Mouse (Mus musculus): Measurements from ENCODE around the gene Svop.

Svop gene

DNA sequence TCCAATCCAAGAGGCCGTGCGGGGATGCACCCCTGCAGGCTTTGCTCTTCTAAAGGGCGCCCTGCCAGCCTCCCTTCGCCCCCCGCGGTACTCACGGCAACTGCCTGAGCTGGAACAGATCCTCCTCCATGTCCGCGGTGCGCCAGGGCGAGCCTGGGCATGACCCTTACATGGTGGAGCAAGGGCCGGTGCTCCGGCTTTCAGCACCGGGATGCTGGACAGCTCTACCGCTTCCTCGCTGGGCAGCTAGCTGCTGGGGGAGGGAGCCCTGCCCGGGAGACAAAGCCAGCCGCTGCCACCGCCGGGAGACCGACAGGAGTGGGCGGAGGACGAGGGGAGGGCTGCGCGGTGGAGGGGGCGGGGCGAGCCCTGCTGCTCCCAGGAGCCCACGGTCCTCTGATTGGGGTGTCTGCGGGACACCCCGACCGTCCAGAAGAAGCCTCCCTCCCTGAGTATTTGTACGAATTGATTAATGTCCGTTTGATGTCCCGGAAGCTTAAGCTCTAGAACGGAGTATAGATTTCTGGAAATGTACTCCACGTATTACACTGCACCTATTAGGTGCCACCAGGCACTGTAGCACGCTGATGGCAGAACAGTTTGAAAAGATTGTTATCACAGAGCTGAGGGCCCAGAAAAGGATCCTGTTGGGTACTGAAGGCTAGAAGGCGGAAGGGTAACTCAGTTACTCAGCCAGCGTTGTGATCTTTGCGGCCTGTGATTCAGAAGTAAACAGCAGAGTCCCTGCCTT, at the start of gene Svop:
Gene Svop, minus strand, starts transcription at position 514 of the 751 bp plus-strand sequence.
- DNase-seq, result peak; percentile 59

- peak; percentile 89 for DNase-seq
These were observed 47.8 kb upstream of the Svop start for GRCm38 (mm10) chr5:114139175-114139574.

DNA sequence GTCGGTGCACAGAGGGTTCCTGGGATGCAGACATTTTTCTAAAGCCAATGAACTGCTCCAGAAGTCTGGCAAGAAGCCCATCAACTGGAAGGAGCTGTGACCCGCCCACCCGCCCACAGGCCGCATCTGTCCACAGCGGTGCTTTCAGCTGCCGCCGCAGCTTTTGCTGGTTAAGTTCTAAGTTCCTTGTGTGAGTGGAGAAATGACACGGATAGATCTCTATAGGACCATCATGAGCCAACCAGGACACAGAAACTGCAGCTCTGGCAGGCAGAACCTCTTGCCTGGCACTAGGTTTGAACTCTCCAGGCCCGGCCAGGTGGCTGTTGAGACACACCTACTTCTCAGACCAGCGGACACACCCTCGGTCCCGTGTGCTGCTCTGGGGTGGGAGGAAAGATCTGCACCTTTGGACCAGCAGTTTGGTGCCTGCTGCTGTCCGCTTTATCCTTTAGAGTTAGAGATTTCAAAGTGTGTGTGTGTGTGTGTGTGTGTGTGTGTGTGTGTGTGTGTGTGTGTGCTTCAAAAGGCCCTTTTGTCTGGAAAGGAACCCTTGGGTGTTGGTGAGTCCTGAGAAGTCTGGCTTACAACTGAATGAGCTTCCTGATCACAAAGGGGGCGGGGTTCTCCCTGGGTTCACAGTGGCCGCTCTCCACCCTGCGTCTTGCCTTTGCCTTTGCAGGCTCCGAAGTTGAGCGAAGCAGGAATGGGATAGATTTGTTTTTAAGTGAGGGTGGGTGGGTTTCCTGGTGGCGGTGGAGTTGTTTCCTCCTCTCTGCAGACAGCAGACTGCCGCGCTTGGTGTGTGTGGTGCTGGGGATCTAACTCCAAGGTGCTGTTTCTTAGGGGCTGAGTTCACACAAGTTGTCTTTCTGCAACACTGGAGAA, 47.2 kb upstream of the Svop start:
- DNase-seq, result no peak

DNA sequence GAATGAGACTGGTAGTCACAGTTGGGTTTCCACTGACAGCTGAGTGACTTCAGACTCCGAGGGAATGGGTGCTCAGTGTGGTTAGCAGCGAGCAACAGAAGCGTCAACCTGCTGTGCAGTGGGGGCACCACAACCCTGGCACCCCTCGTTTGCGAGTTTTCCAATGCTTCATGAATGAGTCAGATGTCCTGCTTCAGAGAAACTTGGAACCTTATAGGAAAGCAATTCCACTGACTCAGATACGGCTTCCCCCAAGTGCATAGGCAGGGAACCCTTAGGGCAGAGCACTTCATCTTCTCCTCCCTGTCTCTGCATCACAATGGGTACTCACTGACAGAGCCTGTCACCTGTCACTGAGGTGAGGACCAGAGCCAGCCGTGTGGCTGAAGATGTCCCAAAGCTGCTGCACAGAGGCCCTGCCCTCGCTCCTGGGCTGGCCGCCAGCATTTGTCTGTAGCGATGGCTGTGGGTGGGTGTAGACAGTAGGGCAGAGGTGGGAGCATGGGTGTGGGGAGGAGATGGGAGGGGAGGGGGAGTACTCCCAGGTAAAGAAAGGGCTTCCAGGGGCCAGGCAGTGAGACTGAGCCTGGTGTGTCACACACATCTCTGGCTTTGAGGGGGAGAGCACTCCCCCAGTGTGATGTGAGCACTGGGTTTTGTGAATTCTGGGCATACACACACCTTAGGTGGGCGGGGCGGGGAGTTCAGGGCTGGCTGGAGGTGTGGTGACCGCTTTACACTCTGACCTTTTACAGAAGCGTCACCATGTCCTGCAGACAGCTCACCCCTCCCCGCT, 46.3 kb upstream of the Svop start:
- DNase-seq, result no peak

DNA sequence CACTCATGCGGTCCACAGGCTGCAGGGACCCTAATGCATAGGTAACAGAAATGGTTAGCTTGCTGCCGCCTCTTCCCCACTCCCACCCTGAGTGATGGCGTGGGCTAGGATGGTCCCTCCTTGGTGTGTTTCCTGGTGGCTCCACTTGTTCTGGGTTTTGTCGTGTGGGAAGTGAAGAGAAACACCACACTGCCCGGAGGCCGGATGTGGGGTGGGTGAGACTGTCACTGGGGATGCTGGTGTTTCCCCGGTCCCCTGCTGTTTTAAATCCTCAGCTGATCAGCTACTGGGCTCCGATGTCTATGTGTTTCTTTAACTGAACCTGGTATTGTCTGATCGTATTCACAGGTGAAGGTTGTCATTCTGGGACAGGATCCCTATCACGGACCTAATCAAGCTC, 44.1 kb upstream of the Svop start:
- DNase-seq, result no peak

DNA sequence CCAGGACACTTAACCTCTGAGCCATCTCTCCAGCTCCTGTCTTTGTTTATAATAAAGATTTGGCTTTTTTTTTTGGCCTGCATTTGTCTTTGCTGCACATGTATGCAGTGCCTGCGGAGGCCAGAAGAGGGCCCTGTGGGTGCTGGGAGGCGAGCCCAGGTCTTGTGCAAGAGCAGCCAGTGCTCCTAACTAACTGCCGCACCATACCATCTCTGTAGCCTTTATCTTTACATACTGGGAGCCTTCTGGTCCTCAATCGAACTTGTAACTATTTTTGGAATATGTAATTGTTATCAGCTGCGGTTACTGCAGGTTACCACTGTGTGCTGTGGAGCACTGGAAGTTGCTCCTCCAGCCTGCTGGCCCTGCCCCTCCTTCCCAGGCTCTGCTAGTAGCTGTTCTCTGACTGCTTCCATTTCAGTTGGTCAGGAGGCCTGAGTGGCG, 42.7 kb upstream of the Svop start:
- peak; percentile 45 for DNase-seq

- DNase-seq, result no peak
These were observed 41.5 kb upstream of the Svop start for GRCm38 (mm10) chr5:114132841-114133240.

GRCm38 (mm10) chr5:114131521-114131840, 40.1 kb upstream of the Svop start:
- DNase-seq, result peak; percentile 82

GRCm38 (mm10) chr5:114130698-114131520, 39.5 kb upstream of the Svop start:
- peak; percentile 93 for DNase-seq

DNA sequence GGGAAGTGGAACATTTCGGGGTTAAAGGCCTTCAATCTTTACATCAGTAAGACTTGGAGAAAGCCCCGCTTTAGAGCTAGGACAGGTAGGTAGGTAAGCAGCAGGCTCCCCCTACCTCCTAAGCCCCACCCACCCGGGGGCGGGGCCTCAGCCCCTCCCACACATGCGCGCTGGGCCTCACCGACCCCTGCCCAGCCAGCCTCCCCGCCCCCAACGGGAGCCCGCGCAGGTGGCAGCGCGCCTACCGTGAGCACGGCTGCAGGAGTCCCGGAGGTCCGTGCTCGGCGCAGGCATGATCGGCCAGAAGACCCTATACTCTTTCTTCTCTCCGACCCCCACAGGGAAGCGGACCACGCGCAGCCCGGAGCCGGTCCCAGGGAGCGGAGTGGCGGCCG, 38.8 kb upstream of the Svop start, which contains the start of gene Ung:
Gene Ung, plus strand, starts transcription at position 176 of the 395 bp plus-strand sequence.
- DNase-seq, result peak; percentile 39

GRCm38 (mm10) chr5:114129550-114130210, 38.3 kb upstream of the Svop start:
- DNase-seq, result no peak

GRCm38 (mm10) chr5:114127374-114128349, 36.3 kb upstream of the Svop start, which contains the start of gene Alkbh2:
Gene Alkbh2, minus strand, starts transcription at chr5:114128218.
- DNase-seq, result peak; percentile 69

- no peak for DNase-seq
These were observed 35.3 kb upstream of the Svop start for GRCm38 (mm10) chr5:114126499-114127244.

GRCm38 (mm10) chr5:114126008-114126407, 34.6 kb upstream of the Svop start:
- no peak for DNase-seq

DNA sequence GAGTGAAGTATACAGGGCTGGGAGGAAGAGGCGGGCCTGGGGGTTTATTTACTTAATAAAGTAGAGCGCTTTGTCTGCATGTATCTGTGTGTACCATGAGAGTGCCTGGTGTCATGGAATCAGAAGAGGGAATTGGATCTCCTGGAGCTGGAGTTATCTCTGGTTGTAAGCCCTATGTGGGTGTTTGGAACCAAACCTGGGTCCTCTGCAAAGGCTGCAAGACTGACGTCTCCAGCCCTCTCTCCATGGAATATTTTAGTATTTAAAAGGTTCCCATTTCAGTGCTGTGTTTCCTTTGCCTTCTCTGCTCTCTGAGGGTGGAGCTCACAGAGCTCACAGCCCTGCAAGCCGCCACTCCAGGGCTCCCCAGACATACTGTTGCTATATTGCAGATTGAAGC, 28.4 kb upstream of the Svop start:
- no peak for DNase-seq

GRCm38 (mm10) chr5:114116586-114116985, 25.2 kb upstream of the Svop start:
- DNase-seq, result no peak

DNA sequence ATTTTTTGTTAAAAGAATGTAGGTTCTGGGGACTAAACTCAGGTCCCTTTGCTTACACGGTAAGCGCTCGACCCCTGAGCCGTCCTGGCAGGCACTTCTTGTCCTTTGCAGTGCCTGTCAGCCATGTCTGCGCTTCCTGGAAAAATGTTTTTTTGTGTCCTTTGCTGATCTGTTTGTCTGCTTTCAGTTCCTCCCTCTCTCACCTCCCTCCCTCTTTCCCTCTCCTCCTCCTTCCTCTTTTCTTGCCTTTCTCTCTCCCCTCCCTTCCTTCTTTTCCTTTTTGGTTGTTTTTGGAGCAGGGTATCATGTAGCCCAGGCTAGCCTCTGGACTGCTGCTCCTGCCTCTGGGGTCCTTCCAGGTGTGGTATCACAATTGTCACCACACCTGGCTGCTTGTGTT, 23.7 kb upstream of the Svop start:
- no peak for DNase-seq

DNA sequence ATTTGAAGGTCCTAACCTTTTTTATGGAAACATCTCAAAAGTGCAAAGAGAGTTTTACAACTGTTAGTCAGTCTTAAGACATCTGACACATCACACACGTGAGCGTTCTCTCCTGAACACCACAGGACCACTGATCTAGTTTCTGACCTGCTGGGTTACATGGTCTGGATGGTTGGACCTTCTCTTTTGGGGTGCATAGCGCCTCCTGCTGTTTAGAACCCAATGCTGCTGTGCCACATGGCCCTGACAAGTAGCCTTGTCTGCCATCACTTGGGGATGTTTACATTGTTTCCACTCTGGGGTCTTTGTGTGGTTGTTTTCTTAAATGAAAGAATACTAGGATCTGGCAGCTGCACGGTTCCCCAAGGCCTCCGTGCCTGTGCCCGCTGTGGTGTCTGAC, 22.0 kb upstream of the Svop start:
- no peak for DNase-seq

GRCm38 (mm10) chr5:114106391-114106935, 15.1 kb upstream of the Svop start:
- DNase-seq, result no peak
